Mouse (Mus musculus): ENCODE results near the gene Tnfsf13. TPM values are rescaled to one million over a fixed set of nuclear protein-coding genes. Genes with fewer than 3 reads are reported as not detected.

The Tnfsf13 gene
- polyA plus RNA-seq (2012; ENCODE audit: low replicate concordance): 2.6 and 5.5 TPM in 2 replicates

DNA sequence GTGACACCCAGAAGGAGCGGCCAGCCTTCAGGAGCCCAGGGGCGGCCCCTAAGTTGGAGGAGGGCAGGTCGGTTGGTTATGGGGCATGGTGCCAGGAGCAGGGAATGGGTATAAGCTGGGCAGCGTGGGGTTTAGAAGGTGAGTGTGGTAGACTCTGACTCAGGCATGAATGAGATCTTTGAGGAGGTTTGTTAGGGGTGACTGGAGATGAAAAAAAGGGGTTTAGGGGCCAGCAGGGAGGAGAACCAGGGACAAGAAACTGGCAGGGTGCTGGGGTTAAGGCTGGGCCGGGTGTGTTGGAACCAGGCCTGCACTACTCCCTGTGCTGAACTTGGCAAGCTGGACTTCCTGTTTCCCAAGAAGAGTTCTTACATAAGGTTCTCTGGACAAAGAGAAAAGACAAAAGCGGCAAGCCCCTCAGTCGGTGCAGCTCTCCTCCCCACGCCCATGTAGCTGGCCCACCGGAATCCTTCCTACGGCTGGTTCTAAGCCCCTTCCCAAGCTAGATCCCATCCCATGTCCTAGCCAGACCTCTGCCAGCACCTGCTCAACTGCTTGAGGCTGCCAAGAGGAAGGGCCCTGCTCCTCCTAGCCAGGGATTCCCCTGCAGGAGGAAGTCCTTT is at the start of gene Tnfsf13:
Gene Tnfsf13 (minus strand): TSS at position 259 of the 623 bp plus-strand sequence.

DNA sequence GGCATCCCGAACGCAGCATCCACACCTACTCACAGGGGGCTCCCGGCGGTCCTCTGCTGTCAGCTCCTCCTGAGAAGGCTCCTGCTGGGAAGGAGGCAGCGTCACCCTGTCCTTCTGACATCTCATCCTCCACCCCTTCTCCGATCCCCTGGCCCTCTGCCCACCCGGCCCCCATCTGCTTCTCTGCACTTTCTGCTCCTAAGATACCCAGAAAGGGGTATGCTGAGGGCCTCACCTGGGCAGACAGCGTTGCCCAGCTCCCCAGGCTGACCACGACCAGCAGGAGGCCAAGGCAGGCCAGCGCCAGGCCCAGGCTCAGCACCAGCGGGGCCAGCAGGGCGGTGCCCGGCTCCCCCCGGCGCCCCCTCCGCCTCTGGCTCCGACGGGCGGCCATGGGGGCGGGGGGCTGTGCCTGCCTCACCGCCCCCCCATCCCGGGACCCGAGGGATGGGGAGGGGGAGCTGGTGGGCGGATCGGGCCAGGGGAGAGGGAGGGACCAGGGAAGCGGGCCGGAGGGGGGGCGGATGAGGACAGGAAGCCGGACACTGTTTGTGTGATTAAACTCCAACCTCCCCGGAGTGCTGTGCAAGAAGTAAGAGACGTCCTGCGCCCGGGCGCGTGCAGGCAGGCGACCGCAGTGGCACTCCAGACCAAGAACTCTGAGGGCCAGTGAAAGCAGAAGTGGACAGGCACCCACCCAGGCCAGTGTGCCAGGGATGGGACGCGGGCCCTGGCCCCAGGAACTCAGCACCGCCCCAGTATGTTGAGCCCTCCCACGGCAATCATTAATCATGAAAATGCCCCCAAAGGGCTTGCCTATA is 10.0 kb upstream of the Tnfsf13 start, which contains the start of the genes Tnfsf12 and Tnfsfm13:
Gene Tnfsf12 (minus strand): TSS at position 489 of the 821 bp plus-strand sequence.
Gene Tnfsfm13 (minus strand): TSS at position 738 of the 821 bp plus-strand sequence.

DNA sequence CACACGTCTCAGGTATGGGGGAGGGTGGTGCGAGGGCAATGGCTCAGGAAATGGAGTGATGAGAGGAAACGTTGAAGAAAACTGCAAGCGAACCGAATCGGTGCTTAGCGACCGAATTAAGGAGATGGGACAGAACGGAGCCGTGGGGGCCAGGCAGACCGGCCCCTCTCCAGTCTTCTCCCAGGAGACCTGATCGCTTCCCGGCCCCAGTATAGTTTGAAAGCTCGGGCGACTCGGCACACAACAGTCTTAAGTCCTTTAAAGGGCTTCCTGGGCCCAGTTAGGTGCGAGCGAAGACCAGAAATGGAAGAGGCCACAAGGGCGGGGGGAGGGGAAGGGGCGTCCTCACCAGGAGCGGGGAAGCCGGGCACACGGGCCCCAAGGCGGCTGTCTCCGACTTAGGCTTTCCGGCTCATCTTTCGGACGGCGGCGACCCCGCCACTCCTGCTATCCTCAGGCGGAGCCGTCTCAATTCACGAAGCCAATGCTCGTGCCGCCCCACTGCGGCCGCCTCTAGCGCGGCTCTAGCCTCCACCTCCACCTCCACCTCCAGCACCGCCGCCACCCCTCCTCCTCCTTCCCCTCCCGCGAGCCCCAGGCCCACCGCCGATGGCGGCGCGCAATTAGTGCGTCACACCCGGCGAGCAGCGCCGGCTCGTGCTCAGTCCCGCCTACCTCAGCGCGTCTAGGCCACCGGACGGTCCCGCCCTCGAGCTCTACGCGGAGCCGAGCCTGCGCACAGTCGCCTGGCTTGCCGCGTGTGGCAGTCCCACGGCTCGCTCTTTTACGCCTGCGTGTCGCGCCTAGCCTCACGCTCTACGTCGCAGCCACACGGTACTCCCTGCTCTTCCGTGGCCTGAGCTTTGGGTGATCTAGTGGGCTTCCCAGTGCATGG is 4.0 kb downstream of the Tnfsf13 start, which contains the start of gene Senp3:
Gene Senp3 (minus strand): TSS at position 771 of the 895 bp plus-strand sequence.

GRCm38 (mm10) chr11:69672211-69672706 is 13.3 kb downstream of the Tnfsf13 start, which contains the start of gene Eif4a1:
TSS of gene Eif4a1 (minus strand) at chr11:69672423.

DNA sequence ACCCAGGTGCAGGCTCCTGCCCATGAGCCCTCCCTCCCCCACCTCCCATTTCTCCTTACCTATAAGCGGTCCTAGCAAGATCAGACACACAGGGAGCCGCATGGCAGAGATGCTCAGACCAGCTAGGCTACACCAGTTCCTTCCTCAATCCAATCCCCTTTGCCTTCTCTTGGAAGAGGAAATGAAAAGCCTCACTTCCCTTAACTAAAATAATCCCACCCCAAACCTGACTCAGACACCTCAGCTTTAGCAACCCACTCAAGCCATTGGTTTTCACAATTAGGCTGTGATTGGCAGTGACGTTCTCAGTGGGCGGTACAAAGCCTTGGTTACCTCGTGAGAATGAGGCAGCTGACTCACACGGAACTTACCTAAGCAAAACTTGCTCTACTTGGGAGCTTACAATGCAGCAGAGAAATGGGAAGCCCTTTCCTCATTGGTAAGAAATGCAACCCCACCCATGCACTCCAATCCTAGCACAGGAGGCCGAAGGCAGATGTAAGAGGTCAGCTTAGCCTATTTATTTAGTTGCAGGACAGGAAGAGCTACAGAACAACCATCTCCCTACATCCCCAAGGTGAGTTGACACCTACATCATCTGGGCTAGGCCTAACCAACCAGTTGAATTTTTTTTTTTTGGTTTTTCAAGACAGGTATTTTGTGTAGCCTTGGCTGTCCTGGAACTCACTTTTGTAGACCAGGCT is 19.5 kb downstream of the Tnfsf13 start, which contains the start of gene Cd68:
Gene Cd68 (minus strand): TSS at position 193 of the 704 bp plus-strand sequence.

GRCm38 (mm10) chr11:69662213-69662966 is 23.2 kb downstream of the Tnfsf13 start, which contains the start of gene Mpdu1:
TSS of gene Mpdu1 (minus strand) at chr11:69662642.

GRCm38 (mm10) chr11:69655264-69656064 is 30.1 kb downstream of the Tnfsf13 start, which contains the start of gene Sox15:
TSS of gene Sox15 (plus strand) at chr11:69655314.

Other genes with a start within 250 kb of the Tnfsf13 start
- 0.30 and 0.55 TPM in 2 replicates for gene Dnah2, start 136.7 kb downstream of the Tnfsf13 start, polyA plus RNA-seq (2012; ENCODE audit: low replicate concordance)
- gene Efnb3, start 125.6 kb downstream of the Tnfsf13 start, polyA plus RNA-seq (2012; ENCODE audit: low replicate concordance): 0.63 and 0.73 TPM in 2 replicates
- gene Wrap53, start 105.5 kb downstream of the Tnfsf13 start, polyA plus RNA-seq (2012; ENCODE audit: low replicate concordance): 2.2 and 18.6 TPM in 2 replicates
- 109 and 132 TPM in 2 replicates for gene Trp53, start 105.4 kb downstream of the Tnfsf13 start, polyA plus RNA-seq (2012; ENCODE audit: low replicate concordance)
- gene Atp1b2, start 79.8 kb downstream of the Tnfsf13 start, polyA plus RNA-seq (2012; ENCODE audit: low replicate concordance): 2.5 and 19.1 TPM in 2 replicates
- not detected in 2 replicates for gene Shbg, start 67.9 kb downstream of the Tnfsf13 start, polyA plus RNA-seq (2012; ENCODE audit: low replicate concordance)
- gene Sat2, start 63.8 kb downstream of the Tnfsf13 start, polyA plus RNA-seq (2012; ENCODE audit: low replicate concordance): not detected in 2 replicates
- gene Fxr2, start 52.8 kb downstream of the Tnfsf13 start, polyA plus RNA-seq (2012; ENCODE audit: low replicate concordance): 66.7 and 112 TPM in 2 replicates
- 0.34 and 0.66 TPM in 2 replicates for gene Sox15, start 30.5 kb downstream of the Tnfsf13 start, polyA plus RNA-seq (2012; ENCODE audit: low replicate concordance)
- gene Mpdu1, start 23.1 kb downstream of the Tnfsf13 start, polyA plus RNA-seq (2012; ENCODE audit: low replicate concordance): 30.6 and 38.5 TPM in 2 replicates
- gene Cd68, start 19.6 kb downstream of the Tnfsf13 start, polyA plus RNA-seq (2012; ENCODE audit: low replicate concordance): 57.5 and 132 TPM in 2 replicates
- 136 and 185 TPM in 2 replicates for gene Eif4a1, start 13.4 kb downstream of the Tnfsf13 start, polyA plus RNA-seq (2012; ENCODE audit: low replicate concordance)
- 60.8 and 121 TPM in 2 replicates for gene Senp3, start 3.7 kb downstream of the Tnfsf13 start, polyA plus RNA-seq (2012; ENCODE audit: low replicate concordance)
- gene Tnfsf12, start 10.1 kb upstream of the Tnfsf13 start, polyA plus RNA-seq (2012; ENCODE audit: low replicate concordance): 17.2 and 26.3 TPM in 2 replicates
- 5.4 and 13.6 TPM in 2 replicates for gene Tnfsfm13, start 10.3 kb upstream of the Tnfsf13 start, polyA plus RNA-seq (2012; ENCODE audit: low replicate concordance)
- 127 and 149 TPM in 2 replicates for gene Polr2a, start 72.9 kb upstream of the Tnfsf13 start, polyA plus RNA-seq (2012; ENCODE audit: low replicate concordance)
- gene Slc35g3, start 76.2 kb upstream of the Tnfsf13 start, polyA plus RNA-seq (2012; ENCODE audit: low replicate concordance): not detected in 2 replicates
- gene Zbtb4, start 80.1 kb upstream of the Tnfsf13 start, polyA plus RNA-seq (2012; ENCODE audit: low replicate concordance): 133 and 229 TPM in 2 replicates
- 2.3 and 2.5 TPM in 2 replicates for gene Chrnb1, start 110.2 kb upstream of the Tnfsf13 start, polyA plus RNA-seq (2012; ENCODE audit: low replicate concordance)
- 0.86 and 1.1 TPM in 2 replicates for gene Fgf11, start 116.1 kb upstream of the Tnfsf13 start, polyA plus RNA-seq (2012; ENCODE audit: low replicate concordance)
- gene Tmem102, start 119.8 kb upstream of the Tnfsf13 start, polyA plus RNA-seq (2012; ENCODE audit: low replicate concordance): 0.17 and 0.45 TPM in 2 replicates
- gene Gm39566, start 129.5 kb upstream of the Tnfsf13 start, polyA plus RNA-seq (2012; ENCODE audit: low replicate concordance): not detected in 2 replicates
- gene Spem2, start 132.7 kb upstream of the Tnfsf13 start, polyA plus RNA-seq (2012; ENCODE audit: low replicate concordance): not detected in 2 replicates
- not detected in 2 replicates for gene Spem1, start 136.4 kb upstream of the Tnfsf13 start, polyA plus RNA-seq (2012; ENCODE audit: low replicate concordance)
- 3.5 and 7.7 TPM in 2 replicates for gene Nlgn2, start 152.0 kb upstream of the Tnfsf13 start, polyA plus RNA-seq (2012; ENCODE audit: low replicate concordance)
- gene Tmem256, start 152.7 kb upstream of the Tnfsf13 start, polyA plus RNA-seq (2012; ENCODE audit: low replicate concordance): 239 and 507 TPM in 2 replicates
- 37.9 and 61.0 TPM in 2 replicates for gene Plscr3, start 160.6 kb upstream of the Tnfsf13 start, polyA plus RNA-seq (2012; ENCODE audit: low replicate concordance)
- 1.7 TPM in 1 of 2 replicates, not detected in the other for gene Tnk1, start 172.9 kb upstream of the Tnfsf13 start, polyA plus RNA-seq (2012; ENCODE audit: low replicate concordance)
- gene Tmem95, start 192.2 kb upstream of the Tnfsf13 start, polyA plus RNA-seq (2012; ENCODE audit: low replicate concordance): not detected in 2 replicates
- 3.0 and 3.7 TPM in 2 replicates for gene Kctd11, start 195.6 kb upstream of the Tnfsf13 start, polyA plus RNA-seq (2012; ENCODE audit: low replicate concordance)
- 193 and 275 TPM in 2 replicates for gene Acap1, start 209.8 kb upstream of the Tnfsf13 start, polyA plus RNA-seq (2012; ENCODE audit: low replicate concordance)
- gene 2810408A11Rik, start 215.2 kb upstream of the Tnfsf13 start, polyA plus RNA-seq (2012; ENCODE audit: low replicate concordance): 1.1 and 1.5 TPM in 2 replicates
- gene Neurl4, start 215.3 kb upstream of the Tnfsf13 start, polyA plus RNA-seq (2012; ENCODE audit: low replicate concordance): 67.4 and 137 TPM in 2 replicates
- 109 and 212 TPM in 2 replicates for gene Gps2, start 228.1 kb upstream of the Tnfsf13 start, polyA plus RNA-seq (2012; ENCODE audit: low replicate concordance)
- gene Eif5a, start 236.2 kb upstream of the Tnfsf13 start, polyA plus RNA-seq (2012; ENCODE audit: low replicate concordance): 938 and 1,043 TPM in 2 replicates

All from hematopoietic multipotent progenitor cell, adult 10-12 weeks (in vitro differentiated cells).